Mouse (Mus musculus) neural tube, embryonic 14.5 days (tissue): ENCODE data around the gene Dcdc2b. TPM values are rescaled to one million over a fixed set of nuclear protein-coding genes. Genes with fewer than 3 reads are reported as not detected.
A peak's percentile ranks its signal among the peaks of the same experiment; 100 is the strongest.

Experiments used
- ATAC-seq: fragments of 200-750 bp; cut with Nextera tagmentation; 2 replicates; pipeline ENCODE4 v1.8.0; 2017; ENCODE audit warnings: low read depth, mild to moderate bottlenecking, moderate TSS enrichment, moderate library complexity
- H3K27ac ChIP-seq: fragments of 300-500 bp; sonication (generic); 2 replicates; pipeline ENCODE4 v1.5.1; 2014; ENCODE audit warnings: low read depth, mild to moderate bottlenecking, control low read depth, low read length, moderate library complexity, mixed read lengths
- H3K27me3 ChIP-seq: fragments of 300-500 bp; sonication (generic); 2 replicates; pipeline ENCODE4 v1.6.1; 2014; ENCODE audit warnings: low read length; ENCODE audit not compliant: control insufficient read depth, insufficient read depth
- H3K36me3 ChIP-seq: fragments of 300-500 bp; sonication (generic); 2 replicates; pipeline ENCODE4 v1.6.1; 2014; ENCODE audit warnings: low read length, mixed read lengths; ENCODE audit not compliant: control insufficient read depth, insufficient read depth
- H3K4me1 ChIP-seq: fragments of 300-500 bp; sonication (generic); 2 replicates; pipeline ENCODE4 v1.6.1; 2014; ENCODE audit warnings: low read length; ENCODE audit not compliant: control insufficient read depth, insufficient read depth
- H3K4me2 ChIP-seq: fragments of 300-500 bp; sonication (generic); 2 replicates; pipeline ENCODE4 v1.6.1; 2014; ENCODE audit warnings: mild to moderate bottlenecking, low read depth, low read length, control low read depth
- H3K4me3 ChIP-seq: fragments of 300-500 bp; sonication (generic); 2 replicates; pipeline ENCODE4 v1.5.1; 2014; ENCODE audit warnings: low read depth, low read length, control low read depth, mixed read lengths
- H3K9ac ChIP-seq: fragments of 300-500 bp; sonication (generic); replicated peaks from 2 replicates; pipeline ENCODE4 v1.6.1; 2014; ENCODE audit warnings: low read depth, mild to moderate bottlenecking, control low read depth, low read length, mixed read lengths
- H3K9me3 ChIP-seq: fragments of 300-500 bp; sonication (generic); 2 replicates; pipeline ENCODE4 v1.6.1; 2016; ENCODE audit warnings: low read length; ENCODE audit not compliant: control insufficient read depth
- WGBS: fragments of 180-500 bp; shearing (Covaris S2); extraction: QIAGEN DNeasy Blood & Tissue Kit; methylation state at CpG from one replicate; pipeline ENCODE4 v1.1.7; 2014; 5-methylcytosine and 5-hydroxymethylcytosine counted together
- polyA plus RNA-seq: library from polyadenylated mRNA; unstranded; fragments of >200 nt; fragmentation: Nextera tagmentation; extraction: Ambion mirVana; gene quantifications from 2 replicates; pipeline ENCODE4 v1.2.1, GENCODE M21; 2014

Gene Dcdc2b
- 3.9 and 4.7 TPM in 2 replicates for polyA plus RNA-seq

DNA sequence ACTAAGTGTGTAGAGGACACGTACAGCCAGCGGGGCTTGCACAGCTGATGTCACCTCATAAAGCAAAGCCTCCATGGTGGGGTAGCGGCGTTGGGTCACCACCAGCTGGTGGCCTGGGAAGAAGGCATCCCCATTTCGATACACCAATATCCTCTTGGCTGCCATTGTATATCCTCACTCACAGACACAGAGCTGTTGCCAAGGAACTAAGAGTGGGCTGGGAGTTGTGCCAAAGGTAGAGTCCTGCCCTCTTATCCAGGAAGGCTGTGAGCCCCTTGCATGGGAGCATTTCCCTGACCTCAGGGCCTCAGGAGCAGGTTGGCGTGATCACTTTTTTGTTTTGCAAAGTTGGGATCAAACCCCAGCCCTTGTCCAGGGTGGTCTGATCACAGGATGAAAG, at the start of gene Dcdc2b:
Dcdc2b (minus strand) TSS at position 165 of the 400 bp plus-strand sequence.
- Histone ChIP-seq H3K9me3 (no peaks in the 10 kb centered on the region), H3K4me3 (no peak within 1 kb of the TSS), H3K27ac (no peak within 1 kb of the TSS), H3K9ac (no peak within 1 kb of the TSS), H3K4me1 (peaks cover 8% of the 10 kb centered on the region; the same call in 1 of the 2 replicates), H3K4me2 (no peak within 1 kb of the TSS), H3K36me3 (0 out of 2 replicates have a peak, but pooled peaks cover 3% of the 10 kb centered on the region), H3K27me3 (no peaks in the 10 kb centered on the region)
- WGBS: 80% methylated on average over 6 of the region's 6 CpGs
- no peak for ATAC-seq

DNA sequence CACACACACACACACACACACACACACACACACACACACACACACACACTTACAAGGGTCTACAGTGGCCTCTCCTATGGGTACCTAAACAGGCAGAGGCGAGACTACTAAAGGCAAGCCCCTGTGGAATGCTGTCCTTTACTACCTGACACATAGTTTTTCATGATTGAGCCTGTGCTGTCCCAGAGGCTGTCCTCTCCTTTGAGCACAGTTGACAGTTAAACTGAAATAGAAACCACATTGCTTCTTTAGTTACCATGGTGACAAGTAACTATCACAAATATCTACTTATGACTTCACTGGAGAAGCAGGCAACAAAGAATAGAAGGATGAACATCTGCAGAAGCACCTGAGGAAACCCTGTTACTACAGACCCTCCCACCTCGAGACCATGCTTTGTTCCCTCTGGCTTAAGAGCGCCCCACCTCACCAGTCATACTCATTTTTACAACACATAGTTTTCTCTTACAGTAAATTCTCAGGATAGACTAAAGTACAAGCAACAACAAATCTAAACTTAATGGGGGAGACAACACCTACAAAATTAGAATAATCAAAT, 48.3 kb upstream of the Dcdc2b start:
- H3K9ac ChIP-seq: no peak overlapping the region
- ATAC-seq: no peak
- no peaks in the 10 kb centered on the region for H3K27me3 ChIP-seq
- H3K4me1 ChIP-seq: no peaks in the 10 kb centered on the region
- H3K9me3 ChIP-seq: no peaks in the 10 kb centered on the region
- no peak overlapping the region for H3K4me3 ChIP-seq
- H3K36me3 ChIP-seq: peaks cover 25% of the 10 kb centered on the region
- WGBS: 79% methylated on average over 3 of the region's 3 CpGs
- H3K4me2 ChIP-seq: no peak overlapping the region
- no peak overlapping the region for H3K27ac ChIP-seq

DNA sequence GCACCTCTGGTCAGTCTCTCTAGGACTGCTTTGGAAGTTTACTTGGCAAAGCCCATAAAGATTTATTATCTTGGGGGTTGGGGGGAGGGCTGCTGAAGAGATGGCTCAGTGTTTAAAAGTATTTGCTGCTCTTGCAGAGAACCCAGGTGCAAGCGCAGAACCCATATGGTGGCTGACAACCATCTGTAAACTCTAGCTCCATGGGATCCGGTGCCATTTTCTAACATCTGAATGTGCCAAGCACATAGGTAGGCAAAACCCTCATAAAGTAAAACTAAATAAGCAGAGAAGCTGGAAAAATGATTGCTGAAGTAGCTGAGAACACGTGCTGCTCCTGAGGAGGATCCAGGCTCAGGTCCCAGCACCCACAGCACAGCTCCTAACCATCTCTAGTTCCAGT, 47.5 kb upstream of the Dcdc2b start:
- Histone ChIP-seq H3K36me3 (peaks cover 29% of the 10 kb centered on the region), H3K4me3 (no peak overlapping the region), H3K4me2 (no peak overlapping the region), H3K4me1 (no peaks in the 10 kb centered on the region), H3K27ac (no peak overlapping the region), H3K9ac (no peak overlapping the region), H3K27me3 (no peaks in the 10 kb centered on the region), H3K9me3 (no peaks in the 10 kb centered on the region)
- WGBS: 84% methylated on average over 3 of the region's 3 CpGs
- ATAC-seq: no peak

DNA sequence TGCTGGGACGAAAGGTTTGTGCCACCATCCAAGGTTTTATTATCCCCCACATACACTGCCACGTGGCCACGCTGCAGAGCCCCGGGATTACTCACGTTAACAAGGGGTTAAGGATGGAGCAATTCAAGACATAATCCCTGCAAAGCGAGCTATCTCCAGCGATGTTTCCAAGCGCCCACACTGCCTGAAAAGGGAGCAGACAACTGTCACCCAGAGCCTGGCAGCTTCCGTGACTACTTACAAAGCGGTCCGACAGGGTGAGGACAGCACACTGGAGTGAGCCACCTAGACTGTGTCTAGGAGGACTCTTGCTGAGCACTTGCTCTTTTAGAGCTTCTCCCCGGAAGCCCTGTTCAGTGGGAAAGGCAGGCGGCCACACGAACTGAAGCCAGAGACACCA, 40.7 kb upstream of the Dcdc2b start:
- WGBS: 94% methylated on average over 14 of the region's 14 CpGs

DNA sequence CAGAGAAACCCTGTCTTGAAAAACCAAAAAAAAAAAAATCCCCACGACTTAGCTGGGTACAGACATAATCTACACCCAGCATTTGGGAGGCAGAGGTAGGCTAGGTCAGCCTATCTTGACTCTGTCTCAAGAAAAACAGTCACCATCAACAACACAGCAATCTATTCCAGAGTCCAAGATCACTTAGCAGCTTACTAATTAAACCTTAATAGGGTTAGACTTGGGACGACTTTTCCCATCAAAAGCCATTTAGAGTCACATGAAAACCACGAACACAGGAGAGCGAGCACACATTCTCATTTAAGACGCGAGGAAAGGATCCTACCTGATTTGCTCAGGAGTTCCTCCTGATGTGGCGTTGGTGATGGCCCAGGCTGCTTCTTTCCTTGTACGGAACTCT, 36.3 kb upstream of the Dcdc2b start:
- Histone ChIP-seq H3K9ac (no peak overlapping the region), H3K4me2 (no peak overlapping the region), H3K4me1 (no peaks in the 10 kb centered on the region), H3K27me3 (no peaks in the 10 kb centered on the region), H3K27ac (no peak overlapping the region), H3K4me3 (no peak overlapping the region), H3K36me3 (peaks cover 76% of the 10 kb centered on the region), H3K9me3 (no peaks in the 10 kb centered on the region)
- ATAC-seq: no peak
- WGBS: 93% methylated on average over 8 of the region's 8 CpGs

More for the DNA sequence above, 40.7 kb upstream of the Dcdc2b start:
- Histone ChIP-seq H3K9me3 (no peaks in the 10 kb centered on the region), H3K36me3 (peaks cover 80% of the 10 kb centered on the region), H3K4me2 (no peak overlapping the region), H3K4me3 (no peak overlapping the region), H3K9ac (no peak overlapping the region), H3K27me3 (no peaks in the 10 kb centered on the region), H3K27ac (no peak overlapping the region), H3K4me1 (no peaks in the 10 kb centered on the region)
- no peak for ATAC-seq

DNA sequence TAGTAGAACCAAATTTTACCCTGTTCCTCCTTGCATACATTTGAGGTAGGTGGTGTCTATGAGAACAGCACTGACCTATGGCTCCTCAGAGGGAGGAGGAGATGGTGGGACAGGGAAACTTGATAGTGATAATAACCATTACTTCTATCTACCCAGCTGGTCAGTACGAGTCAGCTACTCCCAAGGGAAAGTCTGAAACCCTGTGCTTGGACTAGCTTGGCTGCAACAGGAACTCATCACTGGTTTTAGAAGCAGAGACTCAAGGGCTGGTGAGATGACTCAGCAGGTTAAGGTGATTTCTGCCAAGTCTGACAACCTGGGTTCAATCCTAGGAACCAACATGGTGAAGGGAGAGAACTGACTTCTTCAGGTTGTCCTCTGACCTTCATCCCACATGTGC, 34.6 kb upstream of the Dcdc2b start:
- H3K27ac ChIP-seq: no peak overlapping the region
- H3K4me2 ChIP-seq: no peak overlapping the region
- no peaks in the 10 kb centered on the region for H3K9me3 ChIP-seq
- H3K27me3 ChIP-seq: no peaks in the 10 kb centered on the region
- WGBS: 96% methylated on average over 1 of the region's 1 CpGs
- H3K4me3 ChIP-seq: no peak overlapping the region
- H3K4me1 ChIP-seq: no peaks in the 10 kb centered on the region
- ATAC-seq: no peak
- peaks cover 71% of the 10 kb centered on the region for H3K36me3 ChIP-seq
- no peak overlapping the region for H3K9ac ChIP-seq

DNA sequence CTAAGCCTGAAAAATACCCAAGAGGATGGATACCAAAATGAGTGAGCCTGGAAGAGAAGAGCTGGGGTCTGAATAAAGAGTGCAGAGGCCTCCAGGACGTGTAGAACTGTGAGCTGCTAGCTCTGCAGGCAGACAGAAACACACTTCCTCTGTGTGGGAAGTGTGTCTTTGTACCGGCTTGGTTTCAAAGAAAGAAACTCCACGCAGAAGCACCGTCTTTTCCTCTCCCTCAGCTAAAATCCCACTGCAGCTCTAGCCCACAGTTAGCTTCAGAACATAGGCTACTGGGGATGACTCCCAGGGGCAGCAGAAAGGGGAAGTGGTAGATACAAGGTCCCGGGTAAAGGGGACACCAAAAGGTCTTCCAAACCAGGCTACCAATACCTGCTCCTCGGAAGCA, 31.1 kb upstream of the Dcdc2b start:
- Histone ChIP-seq H3K9me3 (no peaks in the 10 kb centered on the region), H3K27ac (no peak overlapping the region), H3K36me3 (peaks cover 42% of the 10 kb centered on the region), H3K27me3 (no peaks in the 10 kb centered on the region), H3K4me3 (no peak overlapping the region), H3K9ac (no peak overlapping the region), H3K4me2 (no peak overlapping the region), H3K4me1 (no peaks in the 10 kb centered on the region; the same call in 1 of the 2 replicates)
- WGBS: 94% methylated on average over 6 of the region's 6 CpGs
- ATAC-seq: no peak

DNA sequence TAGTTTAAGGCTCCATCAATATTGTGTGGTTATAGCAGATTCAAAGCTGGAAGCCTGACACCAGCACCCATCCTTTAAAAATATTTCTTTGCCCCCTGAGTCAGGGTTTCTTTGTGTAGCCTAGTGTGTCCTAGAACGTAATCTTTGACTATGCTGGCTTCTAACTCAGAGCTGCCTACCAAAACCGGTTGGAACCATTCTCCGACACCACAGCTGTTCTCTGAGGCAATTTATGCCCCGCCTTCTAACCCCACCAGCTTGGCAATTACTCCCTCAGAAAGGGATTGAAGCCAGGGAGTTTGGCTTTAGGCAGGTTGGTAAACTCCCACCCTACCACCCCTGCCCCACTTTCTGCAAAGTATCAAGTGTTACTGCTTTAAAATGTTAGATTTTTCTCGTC, 27.7 kb upstream of the Dcdc2b start:
- Histone ChIP-seq H3K36me3 (peaks cover 26% of the 10 kb centered on the region), H3K4me1 (peaks cover 13% of the 10 kb centered on the region), H3K9me3 (no peaks in the 10 kb centered on the region), H3K27ac (no peak overlapping the region), H3K4me2 (peak overlapping the region; percentile 30; the same call in 1 of the 2 replicates), H3K4me3 (no peak overlapping the region), H3K9ac (no peak overlapping the region), H3K27me3 (no peaks in the 10 kb centered on the region)
- no peak for ATAC-seq
- 46% methylated on average over 5 of the region's 5 CpGs for WGBS

DNA sequence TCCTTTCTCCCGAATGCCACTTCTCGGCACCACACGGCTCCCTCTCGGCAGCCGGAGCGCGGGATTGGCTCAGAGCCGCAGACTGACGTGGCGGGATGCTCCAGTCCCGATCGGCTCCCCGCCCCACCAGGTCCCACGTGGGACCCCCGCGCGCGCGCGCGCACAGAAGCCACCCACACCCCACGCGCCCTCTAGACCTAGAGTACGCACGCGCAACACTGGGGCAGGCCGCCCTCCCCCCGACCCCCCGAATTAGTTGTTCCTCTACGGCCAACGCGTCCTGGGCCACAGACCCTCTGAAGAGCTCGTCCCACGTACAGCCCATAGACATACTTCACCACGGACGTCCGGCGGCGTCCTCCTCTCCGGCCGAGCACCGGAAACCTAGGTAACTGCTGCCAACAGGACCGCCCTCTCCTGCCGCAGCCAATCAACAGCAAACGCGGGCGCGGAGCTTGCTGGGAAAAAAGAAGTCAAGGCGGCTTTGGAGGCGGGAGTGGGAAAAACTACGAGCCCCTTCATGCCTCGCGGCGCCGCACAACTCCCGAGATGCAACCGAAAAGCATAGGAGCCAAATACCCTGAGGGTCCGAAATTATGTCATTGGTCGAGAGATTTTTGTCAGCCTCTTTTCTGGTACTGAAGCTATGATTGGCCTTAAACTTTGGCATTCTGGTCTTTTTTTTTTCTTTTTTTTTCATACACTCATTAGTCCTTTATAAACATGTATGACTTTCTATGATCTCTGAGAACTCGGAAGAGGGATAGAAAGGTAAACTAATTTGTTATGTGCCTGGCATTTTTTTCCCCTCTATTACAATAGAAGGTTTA, 26.8 kb upstream of the Dcdc2b start, which contains the start of gene Txlna:
Txlna (minus strand) TSS at position 428 of the 830 bp plus-strand sequence.
- Histone ChIP-seq H3K27ac (peak within 1 kb of the TSS; percentile 90), H3K4me2 (peak within 1 kb of the TSS; percentile 89), H3K27me3 (no peaks in the 10 kb centered on the region), H3K4me3 (peak within 1 kb of the TSS; percentile 47), H3K9me3 (no peaks in the 10 kb centered on the region), H3K36me3 (peaks cover 28% of the 10 kb centered on the region), H3K9ac (peak within 1 kb of the TSS; percentile 65), H3K4me1 (peaks cover 13% of the 10 kb centered on the region)
- WGBS: under 1% methylated on average over 45 of the region's 60 CpGs
- ATAC-seq: peak; percentile 97
